Mouse (Mus musculus) hindbrain, embryonic 12.5 days (tissue): ENCODE measurements around the gene Gbp2. TPM values are rescaled to one million over a fixed set of nuclear protein-coding genes. Genes with fewer than 3 reads are reported as not detected.

Experiments
- ATAC-seq: fragments of 200-750 bp; cut with Nextera tagmentation; 2 replicates; pipeline ENCODE4 v1.8.0; 2017; ENCODE audit warnings: moderate TSS enrichment; ENCODE audit not compliant: low FRiP score
- H3K27ac ChIP-seq: fragments of 300-500 bp; sonication (generic); 2 replicates; pipeline ENCODE4 v1.5.1; 2016; ENCODE audit warnings: mild to moderate bottlenecking
- H3K27me3 ChIP-seq: fragments of 300-500 bp; sonication (generic); 2 replicates; pipeline ENCODE4 v1.6.1; 2016; ENCODE audit warnings: mild to moderate bottlenecking
- H3K36me3 ChIP-seq: fragments of 300-500 bp; sonication (generic); 2 replicates; pipeline ENCODE4 v1.6.1; 2016; ENCODE audit warnings: mild to moderate bottlenecking
- H3K4me1 ChIP-seq: fragments of 300-500 bp; sonication (generic); 2 replicates; pipeline ENCODE4 v1.6.1; 2016
- H3K4me2 ChIP-seq: fragments of 300-500 bp; sonication (generic); replicated peaks from 2 replicates; pipeline ENCODE4 v1.6.1; 2016; ENCODE audit warnings: mild to moderate bottlenecking
- H3K4me3 ChIP-seq: fragments of 300-500 bp; sonication (generic); 2 replicates; pipeline ENCODE4 v1.5.1; 2016; ENCODE audit warnings: mild to moderate bottlenecking
- H3K9ac ChIP-seq: fragments of 300-500 bp; sonication (generic); 2 replicates; pipeline ENCODE4 v1.6.1; 2016; ENCODE audit warnings: mild to moderate bottlenecking, moderate library complexity
- H3K9me3 ChIP-seq: fragments of 300-500 bp; sonication (generic); replicated peaks from 2 replicates; pipeline ENCODE4 v1.6.1; 2016; ENCODE audit warnings: mild to moderate bottlenecking
- WGBS: fragments of 180-500 bp; shearing (Covaris S2); methylation state at CpG from one replicate; pipeline ENCODE4 v1.1.7; 2016; 5-methylcytosine and 5-hydroxymethylcytosine counted together
- polyA plus RNA-seq: library from polyadenylated mRNA; unstranded; fragments of >200 nt; fragmentation: Nextera tagmentation; extraction: Ambion mirVana; gene quantifications from 2 replicates; pipeline ENCODE4 v1.2.1, GENCODE M21; 2016

Gbp2 gene
- polyA plus RNA-seq = 0.40 and 0.73 TPM in 2 replicates

DNA sequence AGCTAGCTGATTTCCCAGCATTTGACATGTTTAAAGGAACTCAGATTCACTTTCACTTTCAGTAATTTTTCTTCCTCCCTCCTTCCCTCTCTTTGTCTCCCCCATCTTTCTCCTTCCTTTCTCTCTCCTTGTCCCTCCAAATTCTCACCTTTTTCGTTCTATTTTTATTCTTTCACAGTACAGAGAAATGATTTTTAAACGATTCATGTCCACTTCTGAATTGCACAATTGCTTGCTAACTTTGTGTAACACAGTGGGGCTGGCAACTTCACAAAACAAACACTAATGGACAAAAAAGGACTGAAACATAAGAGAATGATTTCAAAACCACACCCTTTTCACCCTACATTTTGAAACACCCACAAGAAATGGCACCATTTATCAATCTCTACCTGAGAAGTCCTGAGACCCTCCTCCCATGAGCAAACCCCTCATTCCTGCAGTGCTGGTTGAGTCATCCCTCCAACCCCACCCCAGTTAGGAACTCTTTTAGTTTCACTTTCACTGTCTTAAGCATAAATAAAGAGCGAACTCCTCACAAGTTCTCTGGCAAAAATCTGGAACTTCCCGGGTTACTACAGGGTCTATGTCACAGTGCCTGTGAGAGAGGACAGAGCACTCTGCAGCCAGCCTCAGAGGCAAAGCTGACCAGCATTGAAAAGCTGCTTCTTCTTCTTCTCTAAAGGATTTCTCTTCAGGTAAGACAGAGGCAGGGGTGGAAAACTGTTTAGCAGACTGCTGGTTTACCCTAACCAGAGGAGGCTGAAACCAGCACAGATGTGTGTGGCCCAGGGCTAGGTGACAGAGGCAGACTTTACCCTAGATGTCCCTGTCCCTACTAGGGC, at the start of gene Gbp2:
Gene Gbp2 (plus strand): TSS at position 492 of the 845 bp plus-strand sequence.
- H3K4me1 ChIP-seq = no peaks in the 10 kb centered on the region
- ATAC-seq = no peak
- H3K4me2 ChIP-seq = no peak within 1 kb of the TSS
- no peaks in the 10 kb centered on the region for H3K27me3 ChIP-seq
- no peak within 1 kb of the TSS for H3K27ac ChIP-seq
- no peak within 1 kb of the TSS for H3K9ac ChIP-seq
- no peaks in the 10 kb centered on the region for H3K36me3 ChIP-seq
- H3K9me3 ChIP-seq = no peaks in the 10 kb centered on the region
- WGBS = 78% methylated on average over 4 of the region's 4 CpGs
- no peak within 1 kb of the TSS for H3K4me3 ChIP-seq

DNA sequence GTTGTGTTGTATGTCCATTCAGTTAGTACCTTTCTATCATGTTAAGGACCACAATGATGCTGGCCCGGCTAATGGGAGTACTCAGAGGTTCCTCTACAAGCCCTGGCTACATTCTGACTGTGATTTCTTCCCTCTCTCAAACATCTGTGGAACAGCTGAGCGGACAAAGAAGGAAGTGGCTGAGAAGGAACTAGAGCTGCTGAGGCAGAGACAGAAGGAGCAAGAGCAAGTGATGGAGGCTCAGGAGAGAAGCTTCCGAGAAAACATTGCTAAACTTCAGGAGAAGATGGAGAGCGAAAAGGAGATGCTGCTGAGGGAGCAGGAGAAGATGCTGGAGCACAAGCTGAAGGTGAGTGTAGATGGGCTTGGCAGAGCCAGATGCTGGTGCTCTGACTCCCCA, 49.7 kb upstream of the Gbp2 start:
- Histone ChIP-seq H3K4me1 (no peaks in the 10 kb centered on the region), H3K27me3 (no peaks in the 10 kb centered on the region), H3K9me3 (no peaks in the 10 kb centered on the region), H3K9ac (no peak overlapping the region), H3K27ac (no peak overlapping the region), H3K36me3 (no peaks in the 10 kb centered on the region), H3K4me3 (no peak overlapping the region), H3K4me2 (no peak overlapping the region)
- WGBS = 90% methylated on average over 4 of the region's 4 CpGs
- no peak for ATAC-seq

GRCm38 (mm10) chr3:142577108-142577507, 43.3 kb upstream of the Gbp2 start:
- H3K4me1 ChIP-seq = no peaks in the 10 kb centered on the region
- 86% methylated on average over 3 of the region's 3 CpGs for WGBS
- H3K27me3 ChIP-seq = no peaks in the 10 kb centered on the region
- H3K4me3 ChIP-seq = no peak overlapping the region
- no peaks in the 10 kb centered on the region for H3K9me3 ChIP-seq
- H3K9ac ChIP-seq = no peak overlapping the region
- H3K4me2 ChIP-seq = no peak overlapping the region
- no peak for ATAC-seq
- H3K27ac ChIP-seq = no peak overlapping the region
- H3K36me3 ChIP-seq = no peaks in the 10 kb centered on the region

- no peak overlapping the region for H3K4me3 ChIP-seq
- H3K4me2 ChIP-seq = no peak overlapping the region
- no peaks in the 10 kb centered on the region for H3K9me3 ChIP-seq
- no peak overlapping the region for H3K9ac ChIP-seq
- 91% methylated on average over 4 of the region's 4 CpGs for WGBS
- H3K4me1 ChIP-seq = no peaks in the 10 kb centered on the region
- H3K27me3 ChIP-seq = no peaks in the 10 kb centered on the region
- ATAC-seq = no peak
- H3K36me3 ChIP-seq = no peaks in the 10 kb centered on the region
- no peak overlapping the region for H3K27ac ChIP-seq
Measured at GRCm38 (mm10) chr3:142578342-142578741, 42.1 kb upstream of the Gbp2 start.

DNA sequence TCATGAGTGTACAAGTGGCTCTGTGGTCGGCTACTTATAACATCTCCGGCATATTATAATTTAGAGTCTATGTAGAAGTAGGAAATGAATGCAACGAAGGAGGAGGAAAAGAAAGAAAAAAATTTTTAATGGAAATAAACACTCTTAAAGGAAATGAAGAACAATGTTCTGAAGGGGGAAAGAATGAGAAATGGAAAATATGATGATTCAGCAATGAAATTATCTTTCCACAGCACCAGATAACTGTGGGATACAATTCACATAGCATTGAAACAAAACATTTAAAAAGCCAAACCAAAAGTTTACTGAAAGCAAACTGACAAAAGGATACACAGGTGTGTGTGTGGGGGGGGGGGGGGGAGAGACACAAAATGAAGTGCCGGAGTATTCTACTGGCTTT, 37.3 kb upstream of the Gbp2 start:
- Histone ChIP-seq H3K4me1 (no peaks in the 10 kb centered on the region), H3K4me2 (no peak overlapping the region), H3K4me3 (no peak overlapping the region), H3K36me3 (no peaks in the 10 kb centered on the region), H3K9me3 (no peaks in the 10 kb centered on the region), H3K27me3 (no peaks in the 10 kb centered on the region), H3K27ac (no peak overlapping the region), H3K9ac (no peak overlapping the region)
- no peak for ATAC-seq
- WGBS = 90% methylated on average over 4 of the region's 4 CpGs

DNA sequence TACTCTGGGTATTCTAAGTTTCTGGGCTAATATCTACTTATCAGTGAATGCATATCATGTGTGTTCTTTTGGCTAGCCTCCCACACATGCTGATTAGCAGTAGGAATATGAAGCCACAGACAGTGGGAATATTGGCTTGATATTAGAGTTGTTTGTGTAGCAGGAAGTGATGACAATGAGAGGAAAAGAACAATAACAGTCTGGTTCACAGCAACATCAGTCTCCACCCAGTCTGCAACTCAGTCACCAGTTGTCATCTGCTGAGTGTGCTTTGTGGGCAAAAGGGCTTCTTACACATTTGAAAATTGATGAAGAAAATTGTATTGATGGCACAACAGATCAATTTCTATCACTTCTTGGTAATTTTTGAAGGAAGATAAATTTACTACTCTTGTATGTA, 33.0 kb upstream of the Gbp2 start:
- Histone ChIP-seq H3K36me3 (no peaks in the 10 kb centered on the region), H3K27me3 (no peaks in the 10 kb centered on the region), H3K4me3 (no peak overlapping the region), H3K4me1 (no peaks in the 10 kb centered on the region), H3K9ac (no peak overlapping the region), H3K27ac (no peak overlapping the region), H3K4me2 (no peak overlapping the region), H3K9me3 (no peaks in the 10 kb centered on the region)
- ATAC-seq = no peak

GRCm38 (mm10) chr3:142588888-142589287, 31.5 kb upstream of the Gbp2 start:
- Histone ChIP-seq H3K36me3 (no peaks in the 10 kb centered on the region), H3K9me3 (no peaks in the 10 kb centered on the region), H3K27me3 (no peaks in the 10 kb centered on the region), H3K27ac (no peak overlapping the region), H3K4me2 (no peak overlapping the region), H3K4me1 (no peaks in the 10 kb centered on the region), H3K9ac (no peak overlapping the region), H3K4me3 (no peak overlapping the region)
- no peak for ATAC-seq
- WGBS = 82% methylated on average over 2 of the region's 2 CpGs

GRCm38 (mm10) chr3:142590431-142591067, 29.9 kb upstream of the Gbp2 start:
- H3K9ac ChIP-seq = no peak overlapping the region
- H3K4me2 ChIP-seq = no peak overlapping the region
- no peak overlapping the region for H3K27ac ChIP-seq
- 81% methylated on average over 4 of the region's 4 CpGs for WGBS
- no peaks in the 10 kb centered on the region for H3K9me3 ChIP-seq
- no peaks in the 10 kb centered on the region for H3K27me3 ChIP-seq
- no peaks in the 10 kb centered on the region for H3K36me3 ChIP-seq
- no peak overlapping the region for H3K4me3 ChIP-seq
- no peak for ATAC-seq
- no peaks in the 10 kb centered on the region for H3K4me1 ChIP-seq

DNA sequence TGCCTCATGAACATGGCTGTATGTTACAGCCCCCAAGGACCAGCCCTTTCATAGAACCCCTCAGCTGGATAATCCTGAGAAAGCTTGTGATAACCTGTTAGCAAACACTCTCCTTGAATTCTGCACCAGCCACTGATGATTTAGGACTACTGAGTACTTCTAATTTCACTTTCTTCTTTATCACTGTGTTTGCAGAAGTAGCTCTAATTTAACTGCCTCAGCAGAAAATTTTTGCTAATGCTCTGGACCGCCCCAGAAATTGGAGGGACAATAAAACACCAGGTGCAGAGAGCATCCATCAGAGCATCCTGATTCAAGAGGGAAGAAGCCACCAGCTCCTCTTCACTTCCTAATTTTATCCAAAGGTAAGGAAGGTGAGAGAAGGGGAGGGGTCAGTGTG, 25.9 kb upstream of the Gbp2 start, which contains the start of gene Gbp2b:
Gene Gbp2b (plus strand): TSS at position 301 of the 400 bp plus-strand sequence.
- WGBS = 74% methylated on average over 1 of the region's 1 CpGs

DNA sequence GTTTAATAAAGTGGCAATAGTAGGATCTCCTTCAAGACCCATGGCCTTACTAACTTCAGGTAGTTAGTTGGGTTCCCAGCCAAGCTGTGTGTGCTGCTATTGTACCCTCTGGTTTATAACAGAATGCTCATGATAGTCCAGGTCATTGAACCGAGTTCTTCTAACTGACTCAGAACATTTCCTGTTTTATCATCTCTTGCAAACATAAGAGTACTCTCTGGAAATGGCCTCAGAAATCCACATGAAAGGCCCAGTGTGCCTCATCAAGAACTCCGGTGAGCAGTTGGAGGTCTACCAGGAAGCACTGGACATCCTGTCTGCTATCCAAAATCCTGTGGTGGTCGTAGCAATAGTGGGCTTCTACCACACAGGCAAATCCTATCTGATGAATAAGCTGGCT, 22.5 kb upstream of the Gbp2 start:
- no peak overlapping the region for H3K27ac ChIP-seq
- no peaks in the 10 kb centered on the region for H3K4me1 ChIP-seq
- WGBS = 75% methylated on average over 3 of the region's 3 CpGs
- no peak overlapping the region for H3K9ac ChIP-seq
- H3K4me2 ChIP-seq = no peak overlapping the region
- H3K9me3 ChIP-seq = no peaks in the 10 kb centered on the region
- no peaks in the 10 kb centered on the region for H3K36me3 ChIP-seq
- no peak for ATAC-seq
- no peaks in the 10 kb centered on the region for H3K27me3 ChIP-seq
- H3K4me3 ChIP-seq = no peak overlapping the region

More for the DNA sequence above, 25.9 kb upstream of the Gbp2 start, which contains the start of gene Gbp2b:
- no peaks in the 10 kb centered on the region for H3K4me1 ChIP-seq
- no peak within 1 kb of the TSS for H3K9ac ChIP-seq
- H3K4me3 ChIP-seq = no peak within 1 kb of the TSS
- H3K9me3 ChIP-seq = no peaks in the 10 kb centered on the region
- no peaks in the 10 kb centered on the region for H3K36me3 ChIP-seq
- ATAC-seq = no peak
- H3K27me3 ChIP-seq = no peaks in the 10 kb centered on the region
- no peak within 1 kb of the TSS for H3K4me2 ChIP-seq
- no peak within 1 kb of the TSS for H3K27ac ChIP-seq

DNA sequence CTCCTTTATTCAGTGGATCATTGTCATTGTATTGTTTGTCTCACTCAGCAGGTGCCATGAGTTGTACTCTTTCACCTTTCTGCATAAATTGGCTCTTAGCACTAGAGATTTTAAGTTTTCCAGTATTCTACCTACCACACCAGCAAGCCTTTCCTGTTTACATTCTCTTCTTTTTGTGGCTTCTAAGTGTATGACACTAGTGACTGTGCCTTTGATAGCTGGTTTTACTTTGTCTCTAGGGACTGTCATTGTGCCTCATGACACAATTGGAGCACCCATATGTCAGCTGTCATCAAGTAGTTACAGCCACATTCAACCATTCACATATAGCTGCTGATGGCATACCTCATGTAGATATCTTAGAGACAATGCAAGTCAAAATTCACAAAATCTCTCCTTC, 18.7 kb upstream of the Gbp2 start:
- Histone ChIP-seq H3K4me2 (no peak overlapping the region), H3K27ac (no peak overlapping the region)
- no peak for ATAC-seq

GRCm38 (mm10) chr3:142618658-142619057, 1.7 kb upstream of the Gbp2 start:
- Histone ChIP-seq H3K27ac (no peak overlapping the region), H3K9me3 (no peaks in the 10 kb centered on the region), H3K4me3 (no peak overlapping the region), H3K4me2 (no peak overlapping the region), H3K4me1 (no peaks in the 10 kb centered on the region), H3K27me3 (no peaks in the 10 kb centered on the region), H3K36me3 (no peaks in the 10 kb centered on the region), H3K9ac (no peak overlapping the region)
- WGBS = 80% methylated on average over 3 of the region's 3 CpGs
- no peak for ATAC-seq

More for the DNA sequence above, 18.7 kb upstream of the Gbp2 start:
- no peaks in the 10 kb centered on the region for H3K9me3 ChIP-seq
- H3K9ac ChIP-seq = no peak overlapping the region
- H3K27me3 ChIP-seq = no peaks in the 10 kb centered on the region
- H3K36me3 ChIP-seq = no peaks in the 10 kb centered on the region
- H3K4me3 ChIP-seq = no peak overlapping the region
- no peaks in the 10 kb centered on the region for H3K4me1 ChIP-seq

DNA sequence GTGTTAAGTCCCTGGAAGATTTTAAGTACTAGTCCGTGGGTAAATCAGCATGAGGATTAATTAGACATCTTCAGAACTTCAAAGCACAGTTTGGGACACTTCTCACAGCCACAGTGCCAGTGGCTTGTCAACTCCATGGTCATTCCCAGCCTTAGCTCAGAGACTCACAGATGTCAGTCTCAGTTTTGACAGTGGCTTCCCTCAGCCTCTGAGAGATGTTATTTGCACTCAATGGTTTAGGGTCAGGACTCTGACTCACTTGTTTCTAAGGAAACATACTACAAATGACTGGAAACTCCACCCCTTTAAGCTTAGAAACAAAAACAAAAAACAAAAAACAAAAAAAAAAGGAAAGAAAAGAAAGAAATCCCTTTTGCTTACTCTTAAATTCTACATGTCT, 796 bp upstream of the Gbp2 start:
- Histone ChIP-seq H3K4me3 (no peak overlapping the region), H3K4me1 (no peaks in the 10 kb centered on the region), H3K9ac (no peak overlapping the region), H3K9me3 (no peaks in the 10 kb centered on the region), H3K27me3 (no peaks in the 10 kb centered on the region), H3K4me2 (no peak overlapping the region), H3K27ac (no peak overlapping the region), H3K36me3 (no peaks in the 10 kb centered on the region)
- WGBS = 29% methylated on average over 1 of the region's 1 CpGs
- ATAC-seq = no peak
